Comparison of ENCODE assay signal across 8 mouse cellular contexts in the genomic region with DNA sequence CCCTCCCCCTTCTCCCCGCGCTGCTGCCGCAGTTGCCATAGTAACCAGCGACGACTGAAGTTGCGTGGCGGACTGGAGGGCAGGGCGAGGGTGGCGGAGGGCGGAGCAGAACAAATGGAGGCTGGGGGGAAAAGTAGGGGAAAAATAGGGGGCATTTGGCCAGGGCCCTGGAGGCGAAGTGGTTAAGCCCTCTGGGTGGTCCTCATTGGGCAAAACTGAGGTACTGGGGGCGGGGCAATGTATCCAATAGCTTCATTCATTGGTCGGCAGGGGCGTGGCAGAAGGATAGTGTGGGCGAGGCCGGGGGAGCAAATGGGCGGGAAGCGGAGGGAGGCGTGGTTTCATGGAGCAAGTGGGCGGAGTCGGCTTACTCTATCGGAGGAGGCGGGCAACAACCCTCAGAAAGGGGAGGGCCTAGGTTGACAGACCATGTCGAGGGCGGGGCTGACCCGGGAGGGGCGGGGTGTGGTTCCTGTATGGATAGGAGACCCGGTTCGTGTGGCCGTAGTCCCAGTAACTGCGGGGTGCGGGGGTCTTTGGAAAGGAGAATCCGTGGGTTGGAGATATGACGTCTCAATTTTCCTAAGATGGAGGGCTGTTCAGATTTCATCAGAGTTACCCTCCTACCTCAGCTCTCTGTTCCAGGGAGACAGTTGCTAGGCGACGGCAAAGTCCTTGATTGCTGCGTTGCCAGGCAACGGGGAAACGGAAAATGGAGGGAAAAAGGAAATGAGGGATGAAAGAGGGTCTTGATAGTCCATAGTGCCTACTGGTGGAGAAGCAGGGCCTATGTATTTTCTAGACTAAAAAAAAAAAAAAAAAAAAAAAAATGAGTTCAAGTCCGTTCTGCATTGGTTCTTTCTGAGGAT. TPM values are rescaled to one million over a fixed set of nuclear protein-coding genes. Genes with fewer than 3 reads are reported as not detected.
DNase-seq lines count a peak whose midpoint lies in the region; ATAC-seq lines count a peak whose summit lies in the region.

No protein-coding gene starts in this region.

- H3K4me2 ChIP-seq in intestine, embryonic 14.5 days (ENCODE audit: low read length) = peak overlapping the region; percentile 56

- H3K9ac ChIP-seq in intestine, embryonic 14.5 days (ENCODE audit: low read length) = no peak overlapping the region

- peak; percentile 99 for DNase-seq in adrenal gland, adult (ENCODE audit: inconsistent age in 2 of 2, low spot score in 1 of 2)
- DNase-seq in embryo, embryonic 10.5 days (ENCODE audit: low spot score) = peak; percentile 100
- DNase-seq in gastrocnemius, postnatal 14 days = peak; percentile 98
- DNase-seq in intestine, embryonic 14.5 days (ENCODE audit: low spot score) = peak; percentile 99
- peak; percentile 98 to 99 for DNase-seq in left cerebral cortex, postnatal 14 days (ENCODE audit: low spot score in 2 of 2)
- DNase-seq in mesoderm, embryonic 11.5 days (ENCODE audit: low read depth, low spot score) = peak; percentile 98
- peak; percentile 96 for DNase-seq in right cerebral cortex, postnatal 36 days (ENCODE audit: low spot score in 2 of 2)
- peak; percentile 98 for DNase-seq in yolk sac, embryonic 10.5 days (ENCODE audit: low spot score)

- intact Hi-C loops in gastrocnemius, postnatal 14 days (cut with DNase I; ENCODE audit: low total_unique reads) = no loop called here
- intact Hi-C loops in left cerebral cortex, postnatal 14 days (cut with DNase I) = no loop called here

- peak overlapping the region; percentile 61 for H3K4me3 ChIP-seq in intestine, embryonic 14.5 days (ENCODE audit: low read depth, low read length)

- whole genome bisulfite sequencing in intestine, embryonic 14.5 days = 2% methylated on average over 40 of the region's 40 CpGs

- no peaks in the 10 kb centered on the region for H3K9me3 ChIP-seq in intestine, embryonic 14.5 days (ENCODE audit: control insufficient read depth, low read length)

- no peaks in the 10 kb centered on the region for H3K27me3 ChIP-seq in intestine, embryonic 14.5 days (replicated peaks; ENCODE audit: control insufficient read depth, insufficient read depth, low read length)

- H3K4me1 ChIP-seq in intestine, embryonic 14.5 days (replicated peaks; ENCODE audit: control insufficient read depth, insufficient read depth, low read length) = peaks cover 70% of the 10 kb centered on the region

- H3K36me3 ChIP-seq in intestine, embryonic 14.5 days (ENCODE audit: control insufficient read depth, insufficient read depth, low read length) = no peaks in the 10 kb centered on the region

- ATAC-seq in intestine, embryonic 14.5 days (replicated peaks; ENCODE audit: low FRiP score, low TSS enrichment, low read depth) = peak; percentile 68

- peak overlapping the region; percentile 71 for H3K27ac ChIP-seq in intestine, embryonic 14.5 days (ENCODE audit: low read depth)

RNA-seq across cellular contexts. Expression of a gene that starts 4.8 kb away (rescaled TPM):
- 1 to 10 TPM; 8.7 to 9.2 TPM for total RNA-seq in gastrocnemius, postnatal 14 days (2021)
- 7.7 and 8.6 TPM in 2 replicates for polyA plus RNA-seq in intestine, embryonic 14.5 days (2014; fragmentation: Nextera tagmentation; extraction: Ambion mirVana)
- total RNA-seq in left cerebral cortex, postnatal 14 days (2021) = 1,000 to 10,000 TPM in 1 of 2 experiments, 100 to 1,000 TPM in 1; 1,000 to 1,075 TPM

RNA-seq across cellular contexts. Expression of a gene that starts 6.3 kb away (rescaled TPM):
- total RNA-seq in gastrocnemius, postnatal 14 days (2021) = 100 to 1,000 TPM; 266 to 408 TPM
- 72.8 and 73.8 TPM in 2 replicates for polyA plus RNA-seq in intestine, embryonic 14.5 days (2014; fragmentation: Nextera tagmentation; extraction: Ambion mirVana)
- total RNA-seq in left cerebral cortex, postnatal 14 days (2021) = 10 to 100 TPM; 50.7 to 53.6 TPM

RNA-seq across cellular contexts. Expression of a gene that starts 21.1 kb away (rescaled TPM):
- total RNA-seq in gastrocnemius, postnatal 14 days (2021) = 1 to 10 TPM; 5.1 to 7.8 TPM
- 32.0 and 32.6 TPM in 2 replicates for polyA plus RNA-seq in intestine, embryonic 14.5 days (2014; fragmentation: Nextera tagmentation; extraction: Ambion mirVana)
- 10 to 100 TPM; 27.3 to 30.0 TPM for total RNA-seq in left cerebral cortex, postnatal 14 days (2021)

RNA-seq across cellular contexts. Expression of a gene that starts 25.9 kb away (rescaled TPM):
- 10 to 100 TPM; 20.4 to 20.7 TPM for total RNA-seq in gastrocnemius, postnatal 14 days (2021)
- 37.6 and 43.9 TPM in 2 replicates for polyA plus RNA-seq in intestine, embryonic 14.5 days (2014; fragmentation: Nextera tagmentation; extraction: Ambion mirVana)
- total RNA-seq in left cerebral cortex, postnatal 14 days (2021) = 10 to 100 TPM; 39.2 to 40.2 TPM

RNA-seq across cellular contexts. Expression of a gene that starts 30.6 kb away (rescaled TPM):
- total RNA-seq in gastrocnemius, postnatal 14 days (2021) = 100 to 1,000 TPM; 170 to 180 TPM
- 481 and 495 TPM in 2 replicates for polyA plus RNA-seq in intestine, embryonic 14.5 days (2014; fragmentation: Nextera tagmentation; extraction: Ambion mirVana)
- total RNA-seq in left cerebral cortex, postnatal 14 days (2021) = 100 to 1,000 TPM; 213 to 217 TPM

Comparison
In these comparisons a context has a peak if more than half of its experiments do, and no peak if none do; other contexts are left out.
1. Peak in every context shown above with its lines: DNase-seq, ATAC-seq, H3K4me3 ChIP-seq and H3K27ac ChIP-seq.
2. RNA of a gene that starts 4.8 kb away (total RNA-seq): 1,000 to 1,075 TPM in left cerebral cortex, postnatal 14 days; 8.7 to 9.2 TPM in gastrocnemius, postnatal 14 days; every median in the first group is over 10 times any median in the second.
3. RNA of a gene that starts 6.3 kb away (total RNA-seq): 266 to 408 TPM in gastrocnemius, postnatal 14 days; 50.7 to 53.6 TPM in left cerebral cortex, postnatal 14 days; every median in the first group is over 4 times any median in the second.